Mouse (Mus musculus): ENCODE data around the gene Pde10a. TPM values are rescaled to one million over a fixed set of nuclear protein-coding genes. Genes with fewer than 3 reads are reported as not detected.

Gene Pde10a
- total RNA-seq, 2 experiments from 2014 or later = 4.0 to 6.0 TPM

DNA sequence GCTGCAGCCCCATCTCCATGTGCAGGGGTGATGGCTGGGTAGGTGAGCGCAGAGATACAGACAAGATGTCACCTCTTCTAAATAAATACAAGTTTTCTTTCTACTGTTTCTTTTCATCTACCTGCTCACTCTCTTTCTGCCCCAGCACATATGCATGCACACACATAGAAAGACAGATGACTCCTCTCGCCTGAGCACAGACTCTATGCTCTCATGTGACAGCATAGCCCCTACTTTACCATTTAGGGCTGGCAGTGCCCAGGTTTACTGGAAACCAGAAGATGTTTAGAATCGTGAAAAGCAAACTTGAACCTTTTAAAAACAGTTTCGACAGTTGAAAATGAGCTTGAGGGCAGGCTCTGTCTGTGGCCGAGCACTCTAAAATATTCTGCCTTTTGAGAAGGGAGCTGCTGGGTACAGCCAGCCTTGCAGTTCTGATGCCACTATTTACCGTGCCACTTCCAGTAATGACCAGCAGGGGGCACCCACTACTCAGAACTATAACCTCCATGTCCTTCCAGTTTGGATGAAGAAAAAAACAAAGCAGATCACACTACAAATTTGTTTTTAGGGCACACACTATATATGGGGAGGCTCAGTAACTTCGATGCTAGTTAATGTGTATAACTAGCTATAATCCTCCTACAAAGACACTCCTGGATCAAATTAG, 88.8 kb downstream of the Pde10a start:
- Histone ChIP-seq H3K27ac (no peak overlapping the region), H3K4me3 (no peak overlapping the region)
- intact Hi-C loops (cut with DNase I) = loop anchor here (1.0 to 2.0 kb wide), 2 partner anchors 193 to 322 kb away; no protein-coding TSS in a partner anchor
- TF ChIP-seq CTCF (IDR thresholded peaks at IDR 0.05) = peak; percentile 96; the same call in 1 of the 2 replicates
- DNase-seq = peak; percentile 80

GRCm38 (mm10) chr17:8620346-8620745, 95.2 kb downstream of the Pde10a start:
- no peak for TF ChIP-seq CTCF (IDR thresholded peaks at IDR 0.05)
- Histone ChIP-seq H3K4me3 (no peak overlapping the region), H3K27ac (no peak overlapping the region)
- no peak for DNase-seq
- intact Hi-C loops (cut with DNase I) = no loop called here

- H3K27ac ChIP-seq = peak overlapping the region; percentile 38; the same call in 1 of the 2 replicates
- no peak overlapping the region for H3K4me3 ChIP-seq
- no peak for TF ChIP-seq CTCF (IDR thresholded peaks at IDR 0.05)
- intact Hi-C loops (cut with DNase I) = no loop called here
- DNase-seq = peak; percentile 69
These were observed 95.9 kb downstream of the Pde10a start for GRCm38 (mm10) chr17:8621105-8621504.

- no peak overlapping the region for H3K4me3 ChIP-seq
- TF ChIP-seq CTCF (IDR thresholded peaks at IDR 0.05) = no peak
- intact Hi-C loops (cut with DNase I) = no loop called here
- DNase-seq = no peak
- peak overlapping the region; percentile 28; the same call in 1 of the 2 replicates for H3K27ac ChIP-seq
These were observed 96.7 kb downstream of the Pde10a start for GRCm38 (mm10) chr17:8621906-8622305.

- DNase-seq = no peak
- intact Hi-C loops (cut with DNase I) = no loop called here
- H3K27ac ChIP-seq = no peak overlapping the region
These were observed 101.2 kb downstream of the Pde10a start for GRCm38 (mm10) chr17:8626421-8626820.

GRCm38 (mm10) chr17:8631701-8632100, 106.5 kb downstream of the Pde10a start:
- DNase-seq = no peak
- Histone ChIP-seq H3K4me3 (no peak overlapping the region), H3K27ac (no peak overlapping the region)
- intact Hi-C loops (cut with DNase I) = no loop called here
- TF ChIP-seq CTCF (IDR thresholded peaks at IDR 0.05) = no peak

More at GRCm38 (mm10) chr17:8626421-8626820, 101.2 kb downstream of the Pde10a start:
- TF ChIP-seq CTCF (IDR thresholded peaks at IDR 0.05) = no peak
- no peak overlapping the region for H3K4me3 ChIP-seq

- Histone ChIP-seq H3K27ac (no peak overlapping the region), H3K4me3 (no peak overlapping the region)
- intact Hi-C loops (cut with DNase I) = no loop called here
- no peak for TF ChIP-seq CTCF (IDR thresholded peaks at IDR 0.05)
- DNase-seq = no peak
These were observed 108.4 kb downstream of the Pde10a start for GRCm38 (mm10) chr17:8633596-8633995.

DNA sequence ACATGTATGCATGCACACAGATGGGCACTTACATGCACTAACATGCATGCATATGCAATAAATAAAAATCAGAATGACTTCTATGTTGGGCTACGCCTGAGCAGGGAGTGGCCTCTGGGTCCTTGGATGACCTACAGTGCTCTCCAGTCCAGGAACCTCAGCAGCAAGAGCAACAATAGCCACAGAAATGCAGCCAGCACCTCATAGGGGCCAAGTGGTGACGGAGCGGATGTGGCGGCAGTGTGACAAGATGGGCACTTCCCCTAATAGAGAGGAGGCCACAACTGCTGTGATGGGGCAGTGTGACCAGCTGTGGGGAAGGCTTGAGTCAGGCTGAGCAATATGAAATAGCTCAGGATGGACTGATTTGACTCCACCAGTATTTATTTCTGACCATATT, 109.3 kb downstream of the Pde10a start:
- DNase-seq = peak; percentile 54
- Histone ChIP-seq H3K4me3 (no peak overlapping the region), H3K27ac (no peak overlapping the region)
- intact Hi-C loops (cut with DNase I) = no loop called here
- no peak for TF ChIP-seq CTCF (IDR thresholded peaks at IDR 0.05)

- no peak overlapping the region for H3K4me3 ChIP-seq
- no peak for DNase-seq
- intact Hi-C loops (cut with DNase I) = no loop called here
- TF ChIP-seq CTCF (IDR thresholded peaks at IDR 0.05) = no peak
- no peak overlapping the region for H3K27ac ChIP-seq
These were observed 111.1 kb downstream of the Pde10a start for GRCm38 (mm10) chr17:8636231-8636630.

DNA sequence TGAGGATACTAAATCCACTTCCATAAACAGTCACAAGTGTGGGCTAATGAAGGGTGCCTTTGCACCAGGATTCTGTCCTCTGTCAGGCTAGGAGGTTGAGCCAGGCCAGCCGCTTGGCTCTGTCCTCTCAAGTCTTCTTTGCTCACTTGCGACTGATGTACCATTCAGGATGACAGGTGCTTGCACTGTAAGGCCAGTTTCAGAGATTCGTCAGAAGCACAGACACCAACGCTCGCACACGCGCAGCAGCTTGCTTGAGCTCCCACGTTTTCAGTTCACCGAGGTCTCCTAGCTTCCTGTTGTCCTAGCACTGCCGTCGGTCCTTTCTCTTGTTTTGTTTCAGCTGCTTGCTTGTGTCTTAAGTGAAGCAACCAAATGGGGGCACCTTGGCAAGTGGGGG, 111.5 kb downstream of the Pde10a start:
- no peak for TF ChIP-seq CTCF (IDR thresholded peaks at IDR 0.05)
- intact Hi-C loops (cut with DNase I) = no loop called here
- H3K4me3 ChIP-seq = no peak overlapping the region
- DNase-seq = no peak
- no peak overlapping the region for H3K27ac ChIP-seq

- no peak for DNase-seq
- peak; percentile 32 for TF ChIP-seq CTCF (IDR thresholded peaks at IDR 0.05)
- Histone ChIP-seq H3K27ac (no peak overlapping the region), H3K4me3 (no peak overlapping the region)
- intact Hi-C loops (cut with DNase I) = no loop called here
These were observed 112.0 kb downstream of the Pde10a start for GRCm38 (mm10) chr17:8637181-8637580.

DNA sequence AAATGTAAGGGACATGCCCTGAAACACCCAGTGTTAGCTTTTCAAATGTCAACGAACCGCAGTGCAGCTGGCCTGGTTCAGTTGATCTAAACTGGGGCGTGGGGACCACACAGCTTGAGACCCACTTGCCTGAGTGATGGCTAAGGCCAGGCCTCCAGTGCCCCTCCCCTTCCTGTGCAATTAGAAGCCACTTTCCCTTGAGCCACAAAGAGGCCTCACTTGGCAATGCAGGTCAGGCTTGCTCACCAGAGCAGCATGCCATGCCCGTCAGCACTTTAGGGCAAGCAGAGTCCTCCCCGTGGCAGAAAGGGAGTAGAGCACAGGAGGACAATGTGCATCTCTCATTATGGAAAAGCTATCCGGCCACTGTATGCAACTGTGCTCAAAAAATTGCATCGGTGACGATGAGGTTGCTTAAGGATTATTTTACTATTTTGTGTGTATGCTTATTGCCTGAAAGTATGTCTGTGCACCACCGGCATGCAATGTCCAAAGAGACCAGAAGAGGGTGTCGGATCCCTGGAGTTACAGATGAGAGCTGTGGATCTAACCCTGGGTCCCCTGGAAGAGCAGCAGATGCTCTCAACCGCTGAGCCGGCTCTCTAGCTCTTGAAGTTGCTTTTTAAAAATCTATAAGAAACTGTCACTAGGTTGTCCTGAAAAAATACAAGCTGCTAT, 114.7 kb downstream of the Pde10a start:
- DNase-seq = no peak
- TF ChIP-seq CTCF (IDR thresholded peaks at IDR 0.05) = peak; percentile 38
- Histone ChIP-seq H3K27ac (no peak overlapping the region), H3K4me3 (no peak overlapping the region)
- intact Hi-C loops (cut with DNase I) = no loop called here

DNA sequence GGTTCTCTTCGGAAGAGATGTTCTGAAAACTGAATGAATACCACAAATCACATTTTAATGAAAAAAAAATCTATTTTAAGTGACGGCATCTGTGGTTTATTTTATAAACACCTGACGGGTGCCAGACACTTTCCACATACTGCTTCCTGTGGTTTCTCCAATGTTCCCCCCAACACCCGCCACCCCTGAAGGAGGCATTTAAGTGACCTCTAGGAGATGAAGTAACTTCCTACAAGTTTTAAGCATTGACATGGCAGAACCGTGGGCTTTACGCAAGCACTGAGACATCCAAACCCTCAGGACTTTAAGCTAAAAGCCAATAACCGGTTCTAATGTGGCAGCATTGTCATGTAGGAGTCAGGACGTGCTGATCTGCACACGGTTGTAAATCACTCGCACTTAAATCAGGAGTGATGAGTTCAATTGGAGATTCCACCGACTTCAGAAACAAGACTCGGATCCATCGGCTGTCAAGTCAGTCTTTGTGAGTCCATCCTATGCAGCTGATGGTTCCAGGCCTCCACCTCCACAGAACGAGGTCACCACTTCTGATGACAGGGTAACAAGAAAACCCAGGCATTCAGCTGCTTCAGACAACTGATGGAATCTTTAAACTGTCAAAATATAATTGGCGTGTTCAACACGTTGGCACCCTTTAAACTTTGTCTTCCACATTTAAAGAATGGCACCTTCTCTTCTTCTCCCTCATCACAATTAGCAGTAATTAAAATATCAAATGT, 115.7 kb downstream of the Pde10a start:
- intact Hi-C loops (cut with DNase I) = no loop called here
- no peak for DNase-seq
- TF ChIP-seq CTCF (IDR thresholded peaks at IDR 0.05) = no peak
- Histone ChIP-seq H3K4me3 (no peak overlapping the region), H3K27ac (no peak overlapping the region)

All from gastrocnemius, adult 2 months (tissue).